Mouse (Mus musculus) MEL (cell line): ENCODE data around the gene Smim4.

Experiments
- BHLHE40 ChIP-seq: IDR thresholded peaks from 2 replicates; pipeline ENCODE4 v1.6.1; 2012; ENCODE audit warnings: low read depth, mild to moderate bottlenecking, inconsistent platforms, low read length, improper control_type of control experiment, borderline replicate concordance
- CTCF ChIP-seq, 3 experiments: IDR thresholded peaks in 2 of 3; conservative IDR thresholded peaks in 1 of 3; 2 replicates each; pipeline ENCODE4 v1.5.1; 2011 to 2012; ENCODE audit warnings: low read length in 3 of 3, low read depth in 2 of 3, mild to moderate bottlenecking in 2 of 3, improper control_type of control experiment in 1 of 3, inconsistent platforms in 1 of 3, mixed read lengths in 1 of 3, moderate library complexity in 1 of 3; ENCODE audit not compliant: control insufficient read depth in 1 of 3, insufficient read depth in 1 of 3, poor library complexity in 1 of 3, severe bottlenecking in 1 of 3
- EP300 ChIP-seq, 2 experiments: IDR thresholded peaks; 2 replicates each; pipeline ENCODE4 v1.6.1; 2011; ENCODE audit warnings: improper control_type of control experiment in 2 of 2, low read length in 2 of 2, low read depth in 1 of 2, mild to moderate bottlenecking in 1 of 2
- ETS1 ChIP-seq: IDR thresholded peaks from 2 replicates; pipeline ENCODE4 v1.6.1; 2012; ENCODE audit warnings: low read depth, mild to moderate bottlenecking, inconsistent platforms, low read length, improper control_type of control experiment, moderate library complexity
- JUND ChIP-seq: IDR thresholded peaks from 2 replicates; pipeline ENCODE4 v1.6.1; 2011; ENCODE audit warnings: low read depth, mild to moderate bottlenecking, improper control_type of control experiment, low read length
- MYC ChIP-seq: IDR thresholded peaks from 2 replicates; pipeline ENCODE4 v1.6.1; 2011; ENCODE audit warnings: low read depth, mild to moderate bottlenecking, low read length, improper control_type of control experiment, moderate library complexity
- POLR2A ChIP-seq, 2 experiments: IDR thresholded peaks; 2 replicates each; pipeline ENCODE4 v1.6.1; 2011 to 2012; ENCODE audit warnings: low read length in 2 of 2, mild to moderate bottlenecking in 2 of 2, control low read depth in 1 of 2, improper control_type of control experiment in 1 of 2, low read depth in 1 of 2, moderate library complexity in 1 of 2; ENCODE audit not compliant: control insufficient read depth in 1 of 2, insufficient read depth in 1 of 2, poor library complexity in 1 of 2

DNA sequence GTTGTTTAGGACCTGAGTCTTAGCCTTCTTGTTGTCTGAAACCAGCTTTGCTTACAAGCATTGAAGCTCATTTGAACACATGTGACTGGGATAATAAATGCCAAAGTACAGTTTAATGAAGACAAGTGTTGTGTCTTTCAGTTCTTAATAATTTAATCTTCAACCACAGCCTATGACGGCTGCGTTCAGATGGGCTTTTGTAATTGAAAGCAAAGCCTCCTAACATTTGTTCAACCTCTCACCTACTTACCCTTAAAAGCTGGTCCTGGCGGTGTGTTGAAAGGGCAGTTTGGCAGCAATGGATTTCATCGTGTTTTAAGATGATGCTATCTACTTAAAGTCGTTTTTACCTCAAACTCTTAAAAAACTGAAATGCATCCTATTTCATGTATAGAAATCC lies 16.6 kb downstream of the Smim4 start:
- TF ChIP-seq ETS1 = no peak
- TF ChIP-seq MYC = no peak
- TF ChIP-seq CTCF (IDR thresholded peaks at IDR 0.05 in 2 of 3, conservative IDR thresholded peaks at IDR 0.05 in 1 of 3; ENCODE audit: control insufficient read depth in 1 of 3, insufficient read depth in 1 of 3, low read depth in 2 of 3, low read length in 3 of 3, poor library complexity in 1 of 3, severe bottlenecking in 1 of 3) = no peak
- TF ChIP-seq JUND = no peak
- TF ChIP-seq BHLHE40 = no peak
- TF ChIP-seq EP300 (IDR thresholded peaks at IDR 0.05; ENCODE audit: low read depth in 1 of 2, low read length in 2 of 2) = no peak
- TF ChIP-seq POLR2A (IDR thresholded peaks at IDR 0.05; ENCODE audit: control insufficient read depth in 1 of 2, insufficient read depth in 1 of 2, low read depth in 1 of 2, low read length in 2 of 2, poor library complexity in 1 of 2) = no peak
